Mouse (Mus musculus) gastrocnemius, postnatal 4 days (tissue): ENCODE data around the gene Dcdc2c. TPM values are rescaled to one million over a fixed set of nuclear protein-coding genes. Genes with fewer than 3 reads are reported as not detected.
A peak's percentile ranks its signal among the peaks of the same experiment; 100 is the strongest.

Experiments used
- DNase-seq, 2 experiments: peaks; one replicate each; pipeline ENCODE4 v3.0.0; 2021 to 2022; ENCODE audit warnings: low spot score in 2 of 2, mixed read lengths in 2 of 2
- total RNA-seq, 2 experiments: library from RNA; stranded (reverse); gene quantifications; 2 replicates each; pipeline ENCODE4 v1.2.3; 2021

Gene Dcdc2c
- total RNA-seq, 2 experiments from 2014 or later, result 0.62 to 0.81 TPM

DNA sequence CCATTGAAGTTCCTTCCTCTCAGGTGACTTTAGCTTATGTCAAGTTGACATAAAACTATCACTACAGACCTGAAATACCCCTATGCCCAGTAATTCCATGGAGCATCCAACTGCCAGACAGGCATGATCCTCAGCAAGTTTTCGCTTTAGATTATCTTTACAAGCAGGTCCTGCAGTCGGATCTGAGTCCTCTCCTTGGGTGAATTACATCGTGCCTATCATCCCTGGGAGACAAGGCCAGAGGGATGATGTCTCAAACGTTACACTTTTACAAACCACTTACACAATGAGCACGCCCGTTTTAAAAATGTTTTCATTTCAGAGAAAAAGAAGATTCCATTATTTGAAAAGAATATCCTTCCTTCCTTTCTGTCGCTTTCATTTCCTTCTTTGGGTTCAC is 91.7 kb downstream of the Dcdc2c start:
- DNase-seq, result no peak

- DNase-seq, result no peak
Measured at GRCm38 (mm10) chr12:28458786-28459185, 93.4 kb downstream of the Dcdc2c start.

- no peak for DNase-seq
Measured at GRCm38 (mm10) chr12:28436536-28436935, 115.7 kb downstream of the Dcdc2c start.

DNA sequence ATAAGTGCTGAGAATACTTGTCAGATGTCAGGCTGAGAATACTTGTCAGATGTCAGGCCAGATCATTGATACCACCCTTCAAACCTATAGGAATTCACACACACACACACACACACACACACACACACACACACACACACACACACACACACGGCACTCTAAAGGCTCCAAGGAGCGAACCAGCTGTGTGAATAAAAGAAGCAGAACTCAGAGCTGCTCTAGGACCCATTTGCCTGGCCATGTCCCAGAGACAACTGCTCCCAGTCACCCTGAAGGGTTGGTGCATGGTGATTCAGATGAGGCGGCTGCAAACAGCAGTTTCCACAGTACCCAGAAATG is 119.5 kb downstream of the Dcdc2c start:
- DNase-seq, result no peak

DNA sequence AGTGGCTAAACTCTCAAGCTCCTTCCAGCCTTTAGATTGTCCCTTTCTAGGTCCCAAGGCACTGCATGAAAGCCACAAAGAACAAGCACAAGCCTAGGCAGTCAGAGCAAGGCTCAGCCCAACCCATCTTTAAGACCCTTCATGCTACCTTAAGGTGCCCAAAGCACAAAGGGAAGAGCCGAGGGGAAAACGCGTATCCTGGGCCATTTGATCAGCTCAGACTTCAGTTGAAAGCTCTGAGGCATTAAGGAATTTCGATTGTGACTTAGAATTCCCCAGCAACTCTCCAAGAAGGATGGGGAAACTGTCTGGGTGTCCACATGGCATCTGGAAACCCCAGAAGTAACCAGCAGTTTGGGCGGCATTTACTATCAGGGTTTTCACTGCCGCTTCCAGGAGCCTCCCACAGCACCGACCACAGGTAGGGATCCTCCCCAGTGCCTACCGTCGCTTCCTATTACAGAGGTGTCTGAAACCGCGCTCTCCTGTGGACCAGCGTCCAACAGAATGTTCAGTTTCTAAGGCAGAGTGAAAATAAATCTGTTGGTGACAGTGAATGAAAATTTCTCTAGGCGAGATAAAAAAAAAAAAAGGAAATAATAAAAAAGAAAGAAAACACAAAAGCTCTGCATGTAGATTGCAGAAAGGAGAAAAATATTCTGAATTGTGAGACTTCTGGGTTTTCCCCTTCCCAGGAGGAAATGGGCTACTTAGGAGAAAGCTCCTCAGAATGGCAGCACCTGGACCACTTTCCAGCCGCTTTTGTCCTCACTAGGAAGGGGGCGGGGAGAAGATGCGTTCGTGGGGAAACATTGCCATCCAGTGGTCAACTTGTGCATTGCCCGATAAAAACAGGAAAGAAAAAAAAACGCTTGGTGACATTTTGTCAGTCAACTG is 120.1 kb downstream of the Dcdc2c start:
- DNase-seq, result peak; percentile 51

DNA sequence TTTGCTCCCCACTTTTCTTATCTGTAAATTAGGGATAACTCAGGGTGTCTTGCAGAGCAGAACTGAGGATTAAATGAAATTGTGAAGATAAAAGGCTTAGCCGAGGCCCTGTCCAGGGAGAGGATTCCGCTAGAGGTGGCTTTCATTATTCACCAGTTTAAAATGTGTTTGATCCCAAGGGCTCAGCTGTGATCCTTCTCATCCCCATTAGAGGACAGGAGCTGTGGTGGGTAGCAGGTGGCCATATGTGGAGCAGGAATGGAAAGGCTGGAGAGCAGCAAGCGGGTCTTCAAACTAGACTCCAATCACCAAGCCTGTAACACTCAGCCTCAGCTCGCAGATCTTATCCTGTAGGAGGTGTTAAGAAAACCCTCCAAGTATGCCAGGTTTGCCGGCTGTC is 122.3 kb downstream of the Dcdc2c start:
- no peak for DNase-seq

GRCm38 (mm10) chr12:28416957-28417356 is 135.2 kb downstream of the Dcdc2c start:
- no peak for DNase-seq

DNA sequence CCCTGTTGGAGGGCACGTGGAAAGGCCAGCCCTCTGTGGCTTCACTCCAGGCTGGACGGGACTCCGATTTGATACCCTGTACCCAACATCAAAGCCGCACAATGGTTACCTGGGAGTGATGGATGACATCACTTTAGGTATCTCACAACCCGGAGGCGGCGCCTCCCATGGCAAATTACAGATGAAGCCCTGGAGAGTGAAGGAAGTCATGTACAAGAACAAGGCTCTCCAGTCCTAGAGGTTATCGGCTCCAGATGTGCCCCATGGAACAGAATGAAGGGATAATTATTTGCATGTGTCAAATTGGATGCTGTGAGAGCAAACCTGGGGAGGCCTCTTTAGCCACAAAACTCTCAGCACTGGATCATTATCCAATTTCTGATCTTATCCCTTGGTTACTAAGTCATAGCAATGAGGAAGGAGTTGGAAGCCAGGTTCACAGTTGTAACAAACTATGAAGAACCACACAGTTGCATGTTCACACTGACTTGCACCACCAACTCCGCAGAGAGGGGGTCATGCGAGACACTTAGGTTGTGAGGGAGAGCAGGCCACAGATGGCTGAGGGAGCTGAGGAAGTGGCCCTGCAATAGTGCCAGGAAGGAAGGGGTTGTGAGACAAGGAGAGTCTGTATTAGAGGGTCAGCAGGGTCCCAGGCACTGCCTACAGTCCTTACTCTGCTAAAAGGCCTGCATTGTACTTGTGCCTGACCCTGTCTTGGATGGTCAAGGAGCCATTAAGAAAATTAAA is 144.4 kb downstream of the Dcdc2c start:
- DNase-seq, result no peak

DNA sequence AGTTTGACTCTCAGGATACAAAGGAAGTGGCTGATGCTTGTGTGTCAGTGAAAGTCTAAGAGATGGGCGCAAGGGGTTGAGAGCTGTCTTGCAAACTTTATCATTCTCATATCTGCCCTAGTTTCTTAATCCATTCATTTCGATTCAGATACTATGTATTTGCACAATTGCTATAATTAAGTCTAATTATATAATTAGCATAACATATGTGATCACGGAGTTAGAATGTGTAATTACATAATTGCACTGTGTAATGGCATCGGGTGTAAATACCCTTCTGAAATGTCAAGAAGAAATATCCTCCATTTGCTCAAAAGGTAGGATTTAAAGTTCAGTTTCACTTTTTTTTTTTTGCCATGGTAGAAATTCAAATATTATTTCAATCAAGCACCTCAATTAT is 149.9 kb downstream of the Dcdc2c start:
- no peak for DNase-seq

- DNase-seq, result no peak
Measured at GRCm38 (mm10) chr12:28401372-28401771, 150.8 kb downstream of the Dcdc2c start.

GRCm38 (mm10) chr12:28392129-28392528 is 160.1 kb downstream of the Dcdc2c start:
- no peak for DNase-seq

Other genes with a start within 250 kb of the Dcdc2c start
- gene Allc, start 30.1 kb upstream of the Dcdc2c start, total RNA-seq, result not detected
- gene Colec11, start 71.0 kb upstream of the Dcdc2c start, total RNA-seq, result 1 to 10 TPM; 1.1 to 2.2 TPM
- 100 to 1,000 TPM; 452 to 563 TPM for gene Rps7, start 83.6 kb upstream of the Dcdc2c start, total RNA-seq
- gene Rnaseh1, start 97.2 kb upstream of the Dcdc2c start, total RNA-seq, result 10 to 100 TPM; 10.3 to 10.8 TPM
- gene Adi1, start 122.8 kb upstream of the Dcdc2c start, total RNA-seq, result 10 to 100 TPM; 26.8 to 32.0 TPM
- 10 to 100 TPM; 21.9 to 23.7 TPM for gene Trappc12, start 198.1 kb upstream of the Dcdc2c start, total RNA-seq
- gene Eipr1, start 199.4 kb upstream of the Dcdc2c start, total RNA-seq, result 1 to 10 TPM; 8.4 to 8.7 TPM